Mouse (Mus musculus) heart, postnatal 0 days (tissue): Measurements from ENCODE around the gene Bend3.

ENCODE experiments used
- CTCF ChIP-seq: IDR thresholded peaks from 2 replicates; pipeline ENCODE4 v1.5.1; 2016; ENCODE audit warnings: antibody characterized with exemption, control low read depth, low read depth
- EP300 ChIP-seq: IDR thresholded peaks from 2 replicates; pipeline ENCODE4 v1.6.1; 2016; ENCODE audit warnings: antibody characterized with exemption, low read depth

- TF ChIP-seq CTCF = no peak
- no peak for TF ChIP-seq EP300
These were observed 1.7 kb downstream of the Bend3 start for GRCm38 (mm10) chr10:43480227-43480849.
